Mouse (Mus musculus) CH12.LX (cell line): ENCODE measurements around the gene Hes1. TPM values are rescaled to one million over a fixed set of nuclear protein-coding genes. Genes with fewer than 3 reads are reported as not detected.

Experiments
- DNase-seq: peaks from one replicate; pipeline ENCODE4 v3.0.0-alpha.2; 2013; ENCODE audit errors: extremely low read depth
- H3K27ac ChIP-seq: 2 replicates; pipeline ENCODE4 v1.5.1; 2012; ENCODE audit warnings: low read depth, mild to moderate bottlenecking, control low read depth, moderate library complexity; ENCODE audit not compliant: insufficient read depth
- H3K27me3 ChIP-seq: replicated peaks from 2 replicates; pipeline ENCODE3; 2012; ENCODE audit warnings: inconsistent platforms
- H3K36me3 ChIP-seq, 2 experiments: replicated peaks in 1 of 2; 2 replicates each; pipeline versions ENCODE3 to v1.6.1; 2012; ENCODE audit warnings: inconsistent platforms in 1 of 2, low read length in 1 of 2, mild to moderate bottlenecking in 1 of 2, mixed read lengths in 1 of 2, moderate library complexity in 1 of 2; ENCODE audit not compliant: control insufficient read depth in 1 of 2, insufficient read depth in 1 of 2
- H3K4me1 ChIP-seq, 2 experiments: 2 replicates each; pipeline ENCODE4 v1.6.1; 2012; ENCODE audit warnings: inconsistent platforms in 1 of 2, moderate library complexity in 1 of 2; ENCODE audit not compliant: insufficient read depth in 2 of 2, control insufficient read depth in 1 of 2
- H3K4me2 ChIP-seq: 2 replicates; pipeline ENCODE4 v1.6.1; 2012; ENCODE audit warnings: low read depth, mild to moderate bottlenecking, control low read depth; ENCODE audit not compliant: poor library complexity, insufficient read depth, severe bottlenecking
- H3K4me3 ChIP-seq, 3 experiments: fragments of 150-350 bp in 1 of 3; sonication (generic) in 1 of 3; replicated peaks in 1 of 3; 2 replicates each; pipeline versions ENCODE3 to v1.5.1; 2011 to 2012; ENCODE audit warnings: low read depth in 2 of 3, low read length in 2 of 3, mild to moderate bottlenecking in 2 of 3, moderate library complexity in 2 of 3, control low read depth in 1 of 3, improper control_type of control experiment in 1 of 3, inconsistent platforms in 1 of 3, mixed read lengths in 1 of 3; ENCODE audit not compliant: poor library complexity in 1 of 3
- H3K79me2 ChIP-seq: replicated peaks from 2 replicates; pipeline ENCODE4 v1.6.1; 2012; ENCODE audit warnings: mild to moderate bottlenecking, moderate library complexity; ENCODE audit not compliant: control insufficient read depth, poor library complexity, insufficient read depth, severe bottlenecking; ENCODE audit errors: extremely low read depth
- H3K9ac ChIP-seq: 2 replicates; pipeline ENCODE4 v1.6.1; 2012; ENCODE audit warnings: low read depth, mild to moderate bottlenecking, control low read depth, moderate library complexity; ENCODE audit not compliant: insufficient read depth
- H3K9me3 ChIP-seq: replicated peaks from 2 replicates; pipeline ENCODE3; 2012; ENCODE audit warnings: low read length, inconsistent platforms, mixed read lengths
- BHLHE40 ChIP-seq: IDR thresholded peaks from 2 replicates; pipeline ENCODE4 v1.6.1; 2011; ENCODE audit warnings: mild to moderate bottlenecking, low read depth, low read length, improper control_type of control experiment
- CHD2 ChIP-seq: IDR thresholded peaks from 2 replicates; pipeline ENCODE4 v1.6.1; 2011; ENCODE audit warnings: low read length, improper control_type of control experiment
- CTCF ChIP-seq, 2 experiments: IDR thresholded peaks in 1 of 2; conservative IDR thresholded peaks in 1 of 2; 2 replicates each; pipeline ENCODE4 v1.5.1; 2011 to 2012; ENCODE audit warnings: low read depth in 2 of 2, low read length in 2 of 2, improper control_type of control experiment in 1 of 2, inconsistent platforms in 1 of 2, mild to moderate bottlenecking in 1 of 2, moderate library complexity in 1 of 2
- E2F4 ChIP-seq: IDR thresholded peaks from 2 replicates; pipeline ENCODE4 v1.6.1; 2011; ENCODE audit warnings: low read depth, low read length, improper control_type of control experiment; ENCODE audit not compliant: insufficient replicate concordance
- EP300 ChIP-seq: IDR thresholded peaks from 2 replicates; pipeline ENCODE4 v1.6.1; 2011; ENCODE audit warnings: low read length, improper control_type of control experiment
- ETS1 ChIP-seq: conservative IDR thresholded peaks from 2 replicates; pipeline ENCODE4 v1.6.1; 2012; ENCODE audit warnings: low read depth, mild to moderate bottlenecking, inconsistent platforms, low read length, improper control_type of control experiment, moderate library complexity
- GABPA ChIP-seq: IDR thresholded peaks from 2 replicates; pipeline ENCODE4 v1.6.1; 2012; ENCODE audit warnings: low read depth, low read length, improper control_type of control experiment, inconsistent platforms; ENCODE audit not compliant: insufficient replicate concordance
- IRF4 ChIP-seq: IDR thresholded peaks from 2 replicates; pipeline ENCODE4 v1.6.1; 2014; ENCODE audit warnings: low read depth, mild to moderate bottlenecking, inconsistent platforms, low read length, improper control_type of control experiment
- JUN ChIP-seq: IDR thresholded peaks from 2 replicates; pipeline ENCODE4 v1.6.1; 2011; ENCODE audit warnings: low read depth, mild to moderate bottlenecking, low read length, improper control_type of control experiment, moderate library complexity; ENCODE audit not compliant: insufficient read depth
- JUND ChIP-seq: conservative IDR thresholded peaks from 2 replicates; pipeline ENCODE4 v1.6.1; 2011; ENCODE audit warnings: low read depth, low read length, improper control_type of control experiment
- KAT2A ChIP-seq: IDR thresholded peaks from 2 replicates; pipeline ENCODE4 v1.6.1; 2012; ENCODE audit warnings: low read length, improper control_type of control experiment, inconsistent platforms; ENCODE audit not compliant: insufficient replicate concordance
- MAFK ChIP-seq: IDR thresholded peaks from 2 replicates; pipeline ENCODE4 v1.6.1; 2011; ENCODE audit warnings: low read length, improper control_type of control experiment; ENCODE audit not compliant: insufficient replicate concordance
- MAZ ChIP-seq: IDR thresholded peaks from 2 replicates; pipeline ENCODE4 v1.6.1; 2012; ENCODE audit warnings: low read depth, mild to moderate bottlenecking, inconsistent platforms, low read length, improper control_type of control experiment, moderate library complexity
- MXI1 ChIP-seq: IDR thresholded peaks from 2 replicates; pipeline ENCODE4 v1.6.1; 2011; ENCODE audit warnings: mild to moderate bottlenecking, low read depth, low read length, improper control_type of control experiment
- MYC ChIP-seq: IDR thresholded peaks from 2 replicates; pipeline ENCODE4 v1.6.1; 2011; ENCODE audit warnings: low read depth, mild to moderate bottlenecking, improper control_type of control experiment, low read length
- NELFE ChIP-seq: IDR thresholded peaks from 2 replicates; pipeline ENCODE4 v1.6.1; 2011; ENCODE audit warnings: low read depth, low read length, improper control_type of control experiment
- PAX5 ChIP-seq: IDR thresholded peaks from 2 replicates; pipeline ENCODE4 v1.6.1; 2012; ENCODE audit warnings: low read length, inconsistent platforms, mixed read lengths
- POLR2A ChIP-seq: IDR thresholded peaks from 2 replicates; pipeline ENCODE4 v1.6.1; 2011; ENCODE audit warnings: low read depth, mild to moderate bottlenecking, improper control_type of control experiment, low read length
- POLR2AphosphoS2 ChIP-seq: IDR thresholded peaks from 2 replicates; pipeline ENCODE4 v1.6.1; 2011; ENCODE audit warnings: low read depth, low read length, improper control_type of control experiment
- RCOR1 ChIP-seq: conservative IDR thresholded peaks from 2 replicates; pipeline ENCODE4 v1.6.1; 2012; ENCODE audit warnings: low read depth, mild to moderate bottlenecking, inconsistent platforms, low read length, improper control_type of control experiment
- SMC3 ChIP-seq: IDR thresholded peaks from 2 replicates; pipeline ENCODE4 v1.6.1; 2011; ENCODE audit warnings: low read depth, low read length, improper control_type of control experiment
- USF1 ChIP-seq: IDR thresholded peaks from 2 replicates; pipeline ENCODE4 v1.6.1; 2014; ENCODE audit warnings: low read depth, mild to moderate bottlenecking, inconsistent platforms, low read length, improper control_type of control experiment
- ZMIZ1 ChIP-seq: IDR thresholded peaks from 2 replicates; pipeline ENCODE4 v1.6.1; 2012; ENCODE audit warnings: low read depth, mild to moderate bottlenecking, inconsistent platforms, low read length, improper control_type of control experiment
- dilution Hi-C: fragments of 300-500 bp; cut with MboI; formaldehyde crosslinking; loops from 2 replicates; pipeline ENCODE4 v1.14.3; 2020; ENCODE audit warnings: low sequenced_read_pairs; ENCODE audit not compliant: extremely low pct_unique_long_range_greater_than_20kb, extremely low pct_ligation_motif_present
- in situ Hi-C: fragments of 300-500 bp; cut with MboI; formaldehyde crosslinking; loops from 3 replicates; pipeline ENCODE4 v1.14.3; 2019; ENCODE audit warnings: low sequenced_read_pairs, low pct_ligation_motif_present, low pct_unique_long_range_greater_than_20kb, mixed read lengths
- polyA plus RNA-seq: library from polyadenylated mRNA; unstranded; fragments of >175 nt; gene quantifications from 2 replicates; pipeline ENCODE4 v1.2.1, GENCODE M21; 2012; ENCODE audit warnings: low read depth; ENCODE audit not compliant: insufficient read length
- total RNA-seq, 2 experiments: library from RNA; depleted of rRNA; stranded (reverse); fragments of 300-350 nt in 1 of 2; fragments of >200 nt in 1 of 2; gene quantifications; 2 replicates each; pipeline ENCODE4 v1.2.3; 2012 to 2014

Gene Hes1
- total and polyA plus RNA-seq, 3 experiments = 1.4 to 3.6 (median 1.6) TPM

- Histone ChIP-seq H3K9ac (no peak overlapping the region), H3K4me1 (peaks cover 0 to under 1% of the 10 kb centered on the region in 2 experiments; a peak in 2 of 4 replicates), H3K4me2 (no peak overlapping the region), H3K4me3 (no peak overlapping the region), H3K36me3 (no peaks in the 10 kb centered on the region), H3K79me2 (no peaks in the 10 kb centered on the region), H3K27me3 (peaks cover 50% of the 10 kb centered on the region), H3K27ac (no peak overlapping the region), H3K9me3 (no peaks in the 10 kb centered on the region)
- no peak for DNase-seq
- no peak for TF ChIP-seq EP300
- no peak for TF ChIP-seq IRF4
- TF ChIP-seq MAFK = no peak
- TF ChIP-seq PAX5 = no peak
- TF ChIP-seq MAZ = no peak
- no peak for TF ChIP-seq GABPA
- no peak for TF ChIP-seq ZMIZ1
- no peak for TF ChIP-seq CTCF (conservative IDR thresholded peaks at IDR 0.05 in 1 of 2, IDR thresholded peaks at IDR 0.05 in 1 of 2; ENCODE audit: low read depth in 2 of 2, low read length in 2 of 2)
- no peak for TF ChIP-seq KAT2A
- TF ChIP-seq JUN = no peak
- TF ChIP-seq E2F4 = no peak
- TF ChIP-seq JUND = no peak
- TF ChIP-seq SMC3 = no peak
- no peak for TF ChIP-seq USF1
- no peak for TF ChIP-seq NELFE
- no peak for TF ChIP-seq CHD2
- no peak for TF ChIP-seq MXI1
- TF ChIP-seq POLR2AphosphoS2 = no peak
- no peak for TF ChIP-seq BHLHE40
- TF ChIP-seq POLR2A = no peak
- in situ Hi-C loops = no loop called here
- dilution Hi-C loops = no loop called here
These were observed 7.3 kb upstream of the Hes1 start for GRCm38 (mm10) chr16:30056906-30057305.

- Histone ChIP-seq H3K36me3 (no peaks in the 10 kb centered on the region), H3K9ac (no peak overlapping the region), H3K27me3 (peaks cover 56% of the 10 kb centered on the region), H3K9me3 (no peaks in the 10 kb centered on the region), H3K4me1 (peaks cover 3 to 14% of the 10 kb centered on the region in 2 experiments; a peak in 3 of 4 replicates), H3K4me2 (no peak overlapping the region), H3K79me2 (no peaks in the 10 kb centered on the region), H3K4me3 (no peak overlapping the region), H3K27ac (no peak overlapping the region)
- dilution Hi-C loops = no loop called here
- DNase-seq = no peak
- in situ Hi-C loops = no loop called here
- no peak for TF ChIP-seq MYC
- TF ChIP-seq ETS1 = no peak
- TF ChIP-seq RCOR1 = no peak
These were observed 5.0 kb upstream of the Hes1 start for GRCm38 (mm10) chr16:30058974-30059717.
